Mouse (Mus musculus) hematopoietic stem cell, adult 5-6 weeks (primary cell): Measurements from ENCODE around the gene Nprl2. TPM values are rescaled to one million over a fixed set of nuclear protein-coding genes. Genes with fewer than 3 reads are reported as not detected.

Source experiments
- ATAC-seq, 2 experiments: fragments of 125-278 bp in 1 of 2; replicated peaks in 1 of 2; 2 replicates each; pipeline ENCODE4 v1.8.0; 2016 to 2017; ENCODE audit warnings: inconsistent platforms in 2 of 2, mild to moderate bottlenecking in 2 of 2, moderate number of reproducible peaks in 2 of 2, low read depth in 1 of 2, moderate TSS enrichment in 1 of 2; ENCODE audit not compliant: low FRiP score in 2 of 2, poor library complexity in 2 of 2, severe bottlenecking in 2 of 2, insufficient read depth in 1 of 2, low TSS enrichment in 1 of 2
- total RNA-seq: library from RNA; stranded (forward); fragments of 172-1452, 232-1000 nt; gene quantifications from 2 replicates; pipeline ENCODE4 v1.2.3, GENCODE M21; 2017

Nprl2 gene
- total RNA-seq, 1 experiment from 2014 or later: 5.9 TPM

GRCm38 (mm10) chr9:107526198-107527026, 15.6 kb upstream of the Nprl2 start:
- ATAC-seq: peak; percentile 28 to 61; a peak in 3 of 4 replicates

- ATAC-seq: peak; percentile 92 to 94
These were observed 8.1 kb upstream of the Nprl2 start, which contains the start of gene Tmem115 for GRCm38 (mm10) chr9:107533791-107534407. Tmem115 (plus strand) TSS chr9:107533945.

DNA sequence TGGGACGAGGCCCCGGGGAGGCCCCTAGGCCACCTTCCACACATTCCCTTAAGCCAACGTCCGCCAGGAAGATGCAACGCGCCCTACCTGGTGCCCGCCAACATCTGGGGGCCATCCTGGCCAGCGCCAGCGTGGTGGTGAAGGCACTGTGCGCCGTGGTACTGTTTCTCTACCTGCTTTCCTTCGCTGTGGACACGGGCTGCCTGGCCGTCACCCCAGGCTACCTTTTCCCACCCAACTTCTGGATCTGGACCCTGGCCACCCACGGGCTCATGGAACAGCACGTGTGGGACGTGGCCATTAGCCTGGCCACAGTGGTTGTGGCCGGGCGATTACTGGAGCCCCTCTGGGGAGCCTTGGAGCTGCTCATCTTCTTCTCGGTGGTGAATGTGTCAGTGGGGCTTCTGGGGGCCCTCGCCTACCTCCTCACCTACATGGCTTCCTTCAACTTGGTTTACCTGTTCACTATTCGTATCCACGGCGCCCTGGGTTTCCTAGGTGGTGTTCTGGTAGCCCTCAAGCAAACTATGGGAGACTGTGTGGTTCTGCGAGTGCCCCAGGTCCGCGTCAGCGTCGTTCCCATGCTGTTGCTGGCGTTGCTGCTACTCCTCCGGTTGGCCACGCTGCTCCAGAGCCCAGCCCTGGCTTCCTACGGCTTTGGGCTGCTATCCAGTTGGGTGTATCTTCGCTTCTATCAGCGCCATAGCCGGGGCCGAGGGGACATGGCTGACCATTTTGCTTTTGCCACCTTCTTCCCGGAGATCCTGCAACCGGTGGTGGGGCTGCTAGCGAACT, 7.4 kb upstream of the Nprl2 start:
- peak in 1 of 2 experiments; percentile 29; a peak in 2 of 4 replicates for ATAC-seq

- ATAC-seq: no peak
These were observed 3.8 kb upstream of the Nprl2 start for GRCm38 (mm10) chr9:107538231-107538630.

- no peak for ATAC-seq
These were observed 3.3 kb upstream of the Nprl2 start for GRCm38 (mm10) chr9:107538711-107539110.

- no peak for ATAC-seq
These were observed 2.1 kb upstream of the Nprl2 start for GRCm38 (mm10) chr9:107539940-107540339.

- no peak for ATAC-seq
These were observed 1.6 kb upstream of the Nprl2 start for GRCm38 (mm10) chr9:107540420-107540819.

GRCm38 (mm10) chr9:107541005-107541404, 1.0 kb upstream of the Nprl2 start:
- no peak for ATAC-seq

DNA sequence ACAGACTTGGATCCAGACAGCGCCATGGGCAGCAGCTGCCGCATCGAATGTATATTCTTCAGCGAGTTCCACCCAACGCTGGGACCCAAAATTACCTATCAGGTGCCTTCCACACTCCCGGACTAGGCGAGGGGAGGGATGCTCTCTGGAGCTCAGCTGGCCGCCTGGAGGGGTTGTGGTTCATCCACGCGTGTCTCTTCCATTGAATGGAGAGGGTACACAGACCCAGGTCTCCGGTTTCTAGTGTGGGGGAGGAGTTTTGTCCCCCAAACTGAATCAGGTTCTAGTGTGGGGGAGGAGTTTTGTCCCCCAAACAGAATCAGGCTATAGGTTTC, 293 bp downstream of the Nprl2 start:
- ATAC-seq: no peak

GRCm38 (mm10) chr9:107542721-107543120, 695 bp downstream of the Nprl2 start:
- no peak for ATAC-seq

- ATAC-seq: no peak
These were observed 1.3 kb downstream of the Nprl2 start for GRCm38 (mm10) chr9:107543299-107543698.

DNA sequence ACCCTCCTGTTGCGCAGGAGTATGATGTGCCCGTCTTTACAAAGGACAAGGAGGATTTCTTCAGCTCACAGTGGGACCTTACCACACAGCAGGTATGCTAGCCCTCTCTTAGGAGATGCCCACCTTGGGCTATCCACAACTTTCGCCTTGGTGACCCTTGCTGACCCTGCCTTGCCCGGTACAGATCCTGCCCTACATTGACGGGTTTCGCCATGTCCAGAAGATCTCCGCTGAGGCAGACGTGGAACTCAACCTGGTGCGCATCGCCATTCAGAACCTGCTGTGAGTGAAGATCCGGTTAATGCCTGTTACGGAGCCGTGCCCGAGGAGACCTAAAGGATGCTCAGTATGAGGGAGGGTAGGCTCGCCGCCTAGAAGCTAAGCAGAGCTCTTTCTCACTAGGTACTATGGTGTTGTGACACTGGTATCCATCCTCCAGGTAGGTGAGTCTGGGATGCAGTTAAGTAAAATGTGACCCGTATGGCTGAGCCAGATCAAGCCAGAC, 2.2 kb downstream of the Nprl2 start:
- ATAC-seq: no peak

- no peak for ATAC-seq
These were observed 2.7 kb downstream of the Nprl2 start for GRCm38 (mm10) chr9:107544729-107545128.

DNA sequence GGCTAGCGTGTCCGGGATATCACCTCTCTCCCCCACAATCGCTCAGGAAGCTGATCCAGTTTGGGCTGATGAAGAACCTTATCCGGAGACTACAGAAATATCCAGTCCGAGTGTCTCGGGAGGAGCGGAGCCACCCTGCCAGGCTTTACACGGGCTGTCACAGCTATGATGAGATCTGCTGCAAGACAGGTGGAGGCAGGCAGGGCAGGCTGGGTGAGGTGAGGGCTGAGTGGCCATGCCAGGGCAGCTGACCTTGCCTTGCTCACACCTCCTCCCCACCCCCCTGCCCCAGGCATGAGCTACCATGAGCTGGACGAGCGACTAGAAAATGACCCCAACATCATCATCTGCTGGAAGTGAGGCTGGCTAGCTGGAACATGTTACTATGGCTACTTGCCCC, 3.2 kb downstream of the Nprl2 start:
- no peak for ATAC-seq

DNA sequence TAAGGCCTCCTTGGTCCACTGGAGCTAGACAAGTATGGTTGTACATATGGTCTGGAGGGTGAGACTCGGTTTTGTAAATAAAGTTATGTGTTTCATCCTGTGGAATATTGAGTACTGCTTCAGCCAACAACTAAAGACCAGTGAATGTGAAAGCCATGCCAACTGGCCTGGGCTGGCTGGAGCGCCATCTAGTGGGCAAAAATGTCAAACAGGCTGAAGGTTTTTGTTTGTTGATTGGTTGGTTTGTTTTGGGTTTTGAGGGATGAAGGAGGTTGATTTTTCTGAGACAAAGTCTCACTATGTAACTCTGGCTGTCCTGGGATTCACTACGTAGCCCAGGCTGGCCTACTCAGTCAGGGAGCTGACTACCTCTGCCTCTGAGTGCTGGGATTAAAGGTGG, 3.6 kb downstream of the Nprl2 start:
- ATAC-seq: no peak

- ATAC-seq: peak; percentile 52 to 64
These were observed 5.0 kb downstream of the Nprl2 start, which contains the start of gene Zmynd10 for GRCm38 (mm10) chr9:107547026-107547425. Zmynd10 (plus strand) TSS chr9:107547298.

DNA sequence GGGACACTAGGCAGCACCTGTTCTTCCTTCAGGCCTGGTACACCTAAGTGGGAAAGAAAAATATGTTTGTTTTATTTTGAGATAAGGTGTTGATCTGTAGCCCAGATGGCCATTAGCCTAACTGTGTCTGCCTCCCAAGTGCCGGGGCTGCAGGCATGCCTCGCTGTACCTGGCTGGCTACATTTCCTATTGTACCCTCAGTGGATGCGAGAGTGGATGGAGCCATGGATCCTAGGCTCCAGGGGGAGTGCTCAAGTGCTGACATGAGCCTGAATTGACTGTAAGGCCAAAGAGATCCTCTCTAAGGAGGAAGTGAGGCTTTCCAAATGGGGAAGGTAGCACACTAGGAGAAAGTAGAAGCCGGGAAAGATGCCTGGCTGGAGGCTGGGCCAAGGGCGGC, 5.9 kb downstream of the Nprl2 start:
- ATAC-seq: no peak

- ATAC-seq: no peak
These were observed 6.8 kb downstream of the Nprl2 start for GRCm38 (mm10) chr9:107548820-107549219.
